Mouse (Mus musculus): ENCODE results near the gene Oas2. TPM values are rescaled to one million over a fixed set of nuclear protein-coding genes. Genes with fewer than 3 reads are reported as not detected.
"Not testable (repeated sequence)": the region's sequence is repeated elsewhere in the genome, so short reads cannot be mapped to it uniquely, and the experiment has no call there.

The Oas2 gene
- total RNA-seq (2014; fragmentation: Nextera tagmentation) (1.7 and 3.5 TPM in 2 replicates), total RNA-seq (2017) (2.3 and 2.4 TPM in 2 replicates), polyA plus RNA-seq (2012) (0.11 and 0.15 TPM in 2 replicates)

GRCm38 (mm10) chr5:120749688-120750087 is at the start of gene Oas2:
Gene Oas2, minus strand, starts transcription at chr5:120749853.
- DNase-seq (ENCODE audit: low spot score) (no peak), ATAC-seq (ENCODE audit: extremely low read depth, insufficient number of reproducible peaks, low FRiP score, poor library complexity, severe bottlenecking) (no peak)
- TF ChIP-seq TAL1 (conservative IDR thresholded peaks at IDR 0.05; ENCODE audit: low read depth, low read length), result no peak
- no peak for TF ChIP-seq GATA2 (IDR thresholded peaks at IDR 0.05; ENCODE audit: borderline replicate concordance, low read depth, low read length)
- Histone ChIP-seq H3K4me3 (ENCODE audit: low read depth, low read length) (peak within 1 kb of the TSS; percentile 24; the same call in 1 of the 2 replicates), H3K9me3 (replicated peaks) (no peaks in the 10 kb centered on the region), H3K36me3 (replicated peaks) (no peaks in the 10 kb centered on the region), H3K4me1 (ENCODE audit: insufficient read depth, low read depth, low read length) (peaks cover 9% of the 10 kb centered on the region), H3K27me3 (ENCODE audit: insufficient read depth, low read length) (peaks cover 14% of the 10 kb centered on the region)

DNA sequence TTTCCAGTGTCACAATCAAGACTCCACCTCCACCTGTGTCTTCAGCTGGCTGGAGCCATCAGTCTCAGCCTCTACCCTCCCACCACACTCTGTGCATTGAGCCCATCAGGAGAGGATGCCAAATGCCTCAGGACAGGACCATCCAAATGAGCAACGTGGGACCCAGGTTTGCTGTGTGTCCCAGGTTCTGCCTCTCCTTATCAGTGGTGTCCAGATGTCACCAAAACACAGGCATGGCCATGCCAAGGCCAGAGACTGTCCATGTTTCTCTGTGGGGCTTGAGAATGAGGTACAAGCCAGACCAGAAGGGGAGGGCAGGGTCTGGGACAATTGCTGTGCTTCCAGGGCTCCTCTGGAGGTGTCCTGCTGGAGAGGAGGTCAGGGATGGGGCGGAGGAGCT is 49.3 kb upstream of the Oas2 start:
- not testable (repeated sequence) for H3K4me1 ChIP-seq (ENCODE audit: insufficient read depth, low read depth, low read length); H3K4me3 ChIP-seq (ENCODE audit: low read depth, low read length); ATAC-seq (ENCODE audit: extremely low read depth, insufficient number of reproducible peaks, low FRiP score, poor library complexity, severe bottlenecking); H3K9me3 ChIP-seq (replicated peaks); DNase-seq (ENCODE audit: low spot score); H3K27me3 ChIP-seq (ENCODE audit: insufficient read depth, low read length); H3K36me3 ChIP-seq (replicated peaks)

GRCm38 (mm10) chr5:120798147-120798546 is 48.5 kb upstream of the Oas2 start:
- H3K36me3 ChIP-seq (replicated peaks); ATAC-seq (ENCODE audit: extremely low read depth, insufficient number of reproducible peaks, low FRiP score, poor library complexity, severe bottlenecking); H3K27me3 ChIP-seq (ENCODE audit: insufficient read depth, low read length); DNase-seq (ENCODE audit: low spot score); H3K4me3 ChIP-seq (ENCODE audit: low read depth, low read length); H3K4me1 ChIP-seq (ENCODE audit: insufficient read depth, low read depth, low read length); H3K9me3 ChIP-seq (replicated peaks): not testable (repeated sequence)

DNA sequence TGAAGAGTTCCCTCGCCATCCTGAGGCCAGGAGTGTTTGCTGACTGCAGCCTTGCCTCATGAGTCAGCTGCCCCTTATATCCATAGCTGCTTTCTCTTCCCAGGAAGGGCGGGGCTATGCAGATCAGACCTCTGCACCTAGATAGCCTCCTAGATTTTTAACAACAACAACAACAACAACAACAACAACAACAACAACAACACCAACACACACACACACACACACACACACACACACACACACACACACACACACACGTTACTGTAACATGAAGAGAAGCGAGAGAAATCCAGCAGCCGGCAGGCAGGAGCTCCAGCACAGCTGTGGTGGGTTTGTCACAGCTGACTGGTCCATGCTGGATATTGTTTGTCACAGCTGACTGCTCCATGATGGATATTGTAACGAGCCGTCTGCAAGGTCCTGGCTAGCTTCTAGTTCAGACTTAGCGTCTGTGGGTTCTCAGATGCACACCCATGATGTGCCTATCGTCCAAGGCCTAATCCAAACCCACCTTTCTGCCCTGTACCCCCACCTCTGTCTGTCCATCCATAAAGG is 45.9 kb upstream of the Oas2 start, which contains the start of gene Oas1e:
TSS of gene Oas1e (minus strand) at position 51 of the 555 bp plus-strand sequence.
- H3K36me3 ChIP-seq (replicated peaks); H3K27me3 ChIP-seq (ENCODE audit: insufficient read depth, low read length); H3K9me3 ChIP-seq (replicated peaks); H3K4me1 ChIP-seq (ENCODE audit: insufficient read depth, low read depth, low read length); DNase-seq (ENCODE audit: low spot score); H3K4me3 ChIP-seq (ENCODE audit: low read depth, low read length); ATAC-seq (ENCODE audit: extremely low read depth, insufficient number of reproducible peaks, low FRiP score, poor library complexity, severe bottlenecking): not testable (repeated sequence)

DNA sequence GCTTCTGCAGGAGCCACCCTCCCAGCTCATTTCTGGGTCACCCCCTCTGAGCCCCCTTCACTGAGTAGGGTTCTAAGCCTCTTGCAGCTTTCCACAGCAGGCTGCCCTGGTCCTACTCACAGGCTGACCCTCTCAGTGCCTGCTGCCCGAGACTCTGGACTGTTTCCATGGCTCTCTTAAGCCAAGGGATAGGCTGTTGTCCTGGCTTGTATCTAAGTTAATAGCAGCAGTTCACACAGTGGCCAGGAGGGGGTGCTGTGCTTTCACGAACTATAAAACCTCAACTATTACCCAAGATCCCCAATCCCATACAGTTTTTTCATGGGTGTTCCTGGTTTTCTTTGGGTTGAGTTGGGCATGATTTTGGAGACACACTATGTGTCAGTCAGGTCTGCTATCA is 43.4 kb upstream of the Oas2 start:
- TF ChIP-seq GATA1 (IDR thresholded peaks at IDR 0.05; ENCODE audit: borderline replicate concordance, low read length), result no peak
- no peak for TF ChIP-seq TAL1 (conservative IDR thresholded peaks at IDR 0.05; ENCODE audit: low read depth, low read length)
- TF ChIP-seq CTCF (IDR thresholded peaks at IDR 0.05; ENCODE audit: low read depth, low read length), result peak; percentile 60; the same call in 1 of the 2 replicates
- no peak for TF ChIP-seq POLR2AphosphoS5 (IDR thresholded peaks at IDR 0.05; ENCODE audit: insufficient replicate concordance, low read depth, low read length)
- no peak for TF ChIP-seq GATA2 (IDR thresholded peaks at IDR 0.05; ENCODE audit: borderline replicate concordance, low read depth, low read length)
- H3K9me3 ChIP-seq (replicated peaks), result no peaks in the 10 kb centered on the region
- no peaks in the 10 kb centered on the region for H3K4me1 ChIP-seq (ENCODE audit: insufficient read depth, low read depth, low read length)
- no peaks in the 10 kb centered on the region for H3K36me3 ChIP-seq (replicated peaks)
- peaks cover 17% of the 10 kb centered on the region for H3K27me3 ChIP-seq (ENCODE audit: insufficient read depth, low read length)
- DNase-seq (ENCODE audit: low spot score) (no peak), ATAC-seq (ENCODE audit: extremely low read depth, insufficient number of reproducible peaks, low FRiP score, poor library complexity, severe bottlenecking) (no peak)
- H3K4me3 ChIP-seq (ENCODE audit: low read depth, low read length), result no peak overlapping the region

GRCm38 (mm10) chr5:120787042-120787441 is 37.4 kb upstream of the Oas2 start:
- no peaks in the 10 kb centered on the region for H3K4me1 ChIP-seq (ENCODE audit: insufficient read depth, low read depth, low read length)
- DNase-seq (ENCODE audit: low spot score) (no peak), ATAC-seq (ENCODE audit: extremely low read depth, insufficient number of reproducible peaks, low FRiP score, poor library complexity, severe bottlenecking) (no peak)
- no peaks in the 10 kb centered on the region for H3K9me3 ChIP-seq (replicated peaks)
- H3K4me3 ChIP-seq (ENCODE audit: low read depth, low read length), result no peak overlapping the region
- H3K36me3 ChIP-seq (replicated peaks), result no peaks in the 10 kb centered on the region
- TF ChIP-seq GATA2 (IDR thresholded peaks at IDR 0.05; ENCODE audit: borderline replicate concordance, low read depth, low read length) (no peak), TAL1 (conservative IDR thresholded peaks at IDR 0.05; ENCODE audit: low read depth, low read length) (no peak), GATA1 (IDR thresholded peaks at IDR 0.05; ENCODE audit: borderline replicate concordance, low read length) (no peak), CTCF (IDR thresholded peaks at IDR 0.05; ENCODE audit: low read depth, low read length) (no peak), POLR2AphosphoS5 (IDR thresholded peaks at IDR 0.05; ENCODE audit: insufficient replicate concordance, low read depth, low read length) (no peak)
- peaks cover 17% of the 10 kb centered on the region for H3K27me3 ChIP-seq (ENCODE audit: insufficient read depth, low read length)

GRCm38 (mm10) chr5:120782446-120782845 is 32.8 kb upstream of the Oas2 start:
- Histone ChIP-seq H3K4me1 (ENCODE audit: insufficient read depth, low read depth, low read length) (peaks cover 10% of the 10 kb centered on the region), H3K9me3 (replicated peaks) (no peaks in the 10 kb centered on the region), H3K36me3 (replicated peaks) (no peaks in the 10 kb centered on the region), H3K4me3 (ENCODE audit: low read depth, low read length) (no peak overlapping the region), H3K27me3 (ENCODE audit: insufficient read depth, low read length) (peaks cover 3% of the 10 kb centered on the region; the same call in 1 of the 2 replicates)
- no peak for TF ChIP-seq CTCF (IDR thresholded peaks at IDR 0.05; ENCODE audit: low read depth, low read length)
- TF ChIP-seq GATA2 (IDR thresholded peaks at IDR 0.05; ENCODE audit: borderline replicate concordance, low read depth, low read length), result no peak
- TF ChIP-seq GATA1 (IDR thresholded peaks at IDR 0.05; ENCODE audit: borderline replicate concordance, low read length), result no peak
- ATAC-seq (ENCODE audit: extremely low read depth, insufficient number of reproducible peaks, low FRiP score, poor library complexity, severe bottlenecking), result no peak
- DNase-seq (ENCODE audit: low spot score), result no peak

Data from G1E (cell line).